Mouse (Mus musculus) olfactory bulb, adult 2 months (tissue): ENCODE measurements around the gene AK157302. TPM values are rescaled to one million over a fixed set of nuclear protein-coding genes. Genes with fewer than 3 reads are reported as not detected.

ENCODE experiments used
- H3K27ac ChIP-seq: fragments of 200-500 bp; 2 replicates; pipeline ENCODE4 v1.5.1; 2012; ENCODE audit warnings: low read depth, low read length; ENCODE audit not compliant: insufficient read depth
- H3K4me1 ChIP-seq: fragments of 200-500 bp; 2 replicates; pipeline ENCODE4 v1.6.1; 2012; ENCODE audit warnings: low read length; ENCODE audit not compliant: control insufficient read depth, insufficient read depth
- H3K4me3 ChIP-seq: fragments of 200-500 bp; 2 replicates; pipeline ENCODE4 v1.5.1; 2012; ENCODE audit warnings: mild to moderate bottlenecking, low read depth, low read length, moderate library complexity; ENCODE audit not compliant: insufficient read depth
- CTCF ChIP-seq: fragments of 200-500 bp; IDR thresholded peaks from 2 replicates; pipeline ENCODE4 v1.5.1; 2012; ENCODE audit warnings: low read depth, mild to moderate bottlenecking, low read length, moderate library complexity; ENCODE audit not compliant: insufficient read depth
- POLR2A ChIP-seq: fragments of 200-500 bp; IDR thresholded peaks from 2 replicates; pipeline ENCODE4 v1.6.1; 2012; ENCODE audit warnings: mild to moderate bottlenecking, low read depth, low read length, moderate library complexity; ENCODE audit not compliant: insufficient read depth
- WGBS: fragments of 180-500 bp; shearing (Covaris S2); methylation state at CpG from one replicate; pipeline ENCODE4 v1.1.7; 2018; 5-methylcytosine and 5-hydroxymethylcytosine counted together
- polyA plus RNA-seq: library from polyadenylated mRNA; stranded (reverse); fragments of >200 nt; gene quantifications from 2 replicates; pipeline ENCODE4 v1.2.4, GENCODE M21; 2012; ENCODE audit warnings: low replicate concordance; ENCODE audit not compliant: missing spikeins, insufficient read depth, insufficient read length

AK157302 gene
- polyA plus RNA-seq, 1 experiment, result not detected

GRCm38 (mm10) chr13:21506221-21506649, 11.2 kb downstream of the AK157302 start:
- Histone ChIP-seq H3K27ac (peak overlapping the region; percentile 60; the same call in 1 of the 2 replicates), H3K4me3 (peak overlapping the region; percentile 80), H3K4me1 (no peaks in the 10 kb centered on the region)
- WGBS, result under 1% methylated on average over 21 of the region's 21 CpGs
- TF ChIP-seq POLR2A (peak; percentile 69), CTCF (no peak)

GRCm38 (mm10) chr13:21530136-21530535, 35.1 kb downstream of the AK157302 start:
- TF ChIP-seq CTCF (no peak), POLR2A (no peak)
- WGBS, result 39% methylated on average over 7 of the region's 7 CpGs
- no peak overlapping the region for H3K4me3 ChIP-seq

GRCm38 (mm10) chr13:21530781-21531201, 35.8 kb downstream of the AK157302 start, which contains the start of gene Zkscan8:
Zkscan8 (minus strand) TSS chr13:21531120.
- under 1% methylated on average over 39 of the region's 39 CpGs for WGBS
- H3K4me3 ChIP-seq, result peak within 1 kb of the TSS; percentile 60
- TF ChIP-seq POLR2A (peak; percentile 24; the same call in 1 of the 2 replicates), CTCF (no peak)
- 0 out of 2 replicates have a peak within 1 kb of the TSS, but pooled peaks have one; percentile 14 for H3K27ac ChIP-seq
- H3K4me1 ChIP-seq, result no peaks in the 10 kb centered on the region

More at GRCm38 (mm10) chr13:21530136-21530535, 35.1 kb downstream of the AK157302 start:
- Histone ChIP-seq H3K27ac (no peak overlapping the region), H3K4me1 (no peaks in the 10 kb centered on the region)

DNA sequence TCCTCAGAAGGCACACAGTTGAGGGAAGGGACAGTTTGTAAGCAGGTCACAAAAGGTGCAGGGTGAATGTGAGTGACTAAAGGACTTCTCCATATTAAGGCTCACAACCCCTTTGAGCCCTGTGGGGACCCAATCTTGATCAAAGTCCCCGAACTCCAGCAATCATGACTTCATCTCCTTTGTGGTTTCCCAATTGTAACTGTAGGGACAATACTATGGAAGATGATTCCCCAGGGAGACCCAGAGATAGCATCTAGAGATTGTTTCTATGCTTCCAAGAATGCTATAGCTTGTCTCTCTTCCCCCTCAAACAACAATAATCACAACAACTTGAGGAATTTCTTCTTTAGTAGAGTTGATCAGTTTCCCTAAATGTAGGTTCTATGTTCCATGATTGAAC, 47.7 kb downstream of the AK157302 start, which contains the start of gene Olfr1366:
Olfr1366 (minus strand) TSS at position 101 of the 400 bp plus-strand sequence.
- H3K27ac ChIP-seq, result no peak within 1 kb of the TSS
- 78% methylated on average over 1 of the region's 1 CpGs for WGBS
- TF ChIP-seq CTCF (no peak), POLR2A (no peak)
- H3K4me3 ChIP-seq, result no peak within 1 kb of the TSS
- H3K4me1 ChIP-seq, result no peaks in the 10 kb centered on the region

Other genes with a start within 250 kb of the AK157302 start
- gene Gpx5, start 202.5 kb upstream of the AK157302 start, polyA plus RNA-seq, result not detected in 2 replicates
- not detected in 2 replicates for gene Gpx6, start 183.1 kb upstream of the AK157302 start, polyA plus RNA-seq
- gene Olfr1367, start 148.3 kb upstream of the AK157302 start, polyA plus RNA-seq, result not detected in 2 replicates
- not detected in 2 replicates for gene Zscan12, start 132.4 kb upstream of the AK157302 start, polyA plus RNA-seq
- gene Zkscan3, start 92.5 kb upstream of the AK157302 start, polyA plus RNA-seq, result 126 TPM in 1 of 2 replicates, not detected in the other
- not detected in 2 replicates for gene Pgbd1, start 54.2 kb upstream of the AK157302 start, polyA plus RNA-seq
- not detected in 2 replicates for gene Zscan26, start 41.5 kb upstream of the AK157302 start, polyA plus RNA-seq
- not detected in 2 replicates for gene Nkapl, start 26.7 kb upstream of the AK157302 start, polyA plus RNA-seq
- gene Zkscan4, start 16.3 kb upstream of the AK157302 start, polyA plus RNA-seq, result not detected in 2 replicates
- gene Gm10065, start 15.8 kb upstream of the AK157302 start, polyA plus RNA-seq, result not detected in 2 replicates
- not detected in 2 replicates for gene Gm11273, start 6.2 kb downstream of the AK157302 start, polyA plus RNA-seq
- gene Zkscan8, start 35.9 kb downstream of the AK157302 start, polyA plus RNA-seq, result not detected in 2 replicates
- gene Olfr1366, start 47.6 kb downstream of the AK157302 start, polyA plus RNA-seq, result not detected in 2 replicates
- not detected in 2 replicates for gene Olfr1535, start 64.7 kb downstream of the AK157302 start, polyA plus RNA-seq
- gene Olfr1364, start 86.5 kb downstream of the AK157302 start, polyA plus RNA-seq, result not detected in 2 replicates
- gene Olfr1362, start 118.8 kb downstream of the AK157302 start, polyA plus RNA-seq, result not detected in 2 replicates
- not detected in 2 replicates for gene Olfr11, start 147.3 kb downstream of the AK157302 start, polyA plus RNA-seq
- not detected in 2 replicates for gene Olfr1361, start 168.2 kb downstream of the AK157302 start, polyA plus RNA-seq
- gene Olfr1360, start 182.2 kb downstream of the AK157302 start, polyA plus RNA-seq, result not detected in 2 replicates
- gene Olfr1359, start 202.9 kb downstream of the AK157302 start, polyA plus RNA-seq, result not detected in 2 replicates
- not detected in 2 replicates for gene Hist1h2bl, start 220.9 kb downstream of the AK157302 start, polyA plus RNA-seq
- gene Hist1h2ai, start 221.2 kb downstream of the AK157302 start, polyA plus RNA-seq, result not detected in 2 replicates
- not detected in 2 replicates for gene Hist1h3h, start 222.4 kb downstream of the AK157302 start, polyA plus RNA-seq
- not detected in 2 replicates for gene Hist1h2bm, start 226.8 kb downstream of the AK157302 start, polyA plus RNA-seq
- not detected in 2 replicates for gene Hist1h4j, start 239.8 kb downstream of the AK157302 start, polyA plus RNA-seq